Mouse (Mus musculus) olfactory bulb, adult 2 months (tissue): ENCODE results near the gene R3hdm4.

Source experiments
- CTCF ChIP-seq: fragments of 200-500 bp; IDR thresholded peaks from 2 replicates; pipeline ENCODE4 v1.5.1; 2012; ENCODE audit warnings: low read depth, mild to moderate bottlenecking, low read length, moderate library complexity; ENCODE audit not compliant: insufficient read depth
- POLR2A ChIP-seq: fragments of 200-500 bp; IDR thresholded peaks from 2 replicates; pipeline ENCODE4 v1.6.1; 2012; ENCODE audit warnings: mild to moderate bottlenecking, low read depth, low read length, moderate library complexity; ENCODE audit not compliant: insufficient read depth

DNA sequence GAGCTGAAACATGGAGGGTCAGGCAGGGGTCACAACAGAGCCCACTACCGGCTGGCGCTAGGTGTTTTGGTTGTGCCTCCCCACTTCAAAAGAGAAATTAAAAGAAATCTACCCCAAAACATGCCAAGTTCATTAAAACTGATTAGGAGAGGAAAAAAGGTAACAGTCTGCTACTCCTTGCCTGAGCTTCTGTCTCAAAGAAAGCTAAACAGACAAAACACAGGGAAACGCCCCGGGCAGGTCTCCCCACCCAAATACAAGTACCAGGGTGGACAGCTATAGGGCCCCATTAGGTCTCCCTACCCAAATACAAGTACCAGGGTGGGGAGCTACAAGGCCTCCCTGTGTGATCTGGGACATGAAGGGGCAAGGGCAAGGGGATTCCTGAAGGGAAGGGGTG lies 10.5 kb downstream of the R3hdm4 start, which contains the start of gene Gm26602:
- no peak for TF ChIP-seq CTCF
- TF ChIP-seq POLR2A, result no peak
